In the genomic region with DNA sequence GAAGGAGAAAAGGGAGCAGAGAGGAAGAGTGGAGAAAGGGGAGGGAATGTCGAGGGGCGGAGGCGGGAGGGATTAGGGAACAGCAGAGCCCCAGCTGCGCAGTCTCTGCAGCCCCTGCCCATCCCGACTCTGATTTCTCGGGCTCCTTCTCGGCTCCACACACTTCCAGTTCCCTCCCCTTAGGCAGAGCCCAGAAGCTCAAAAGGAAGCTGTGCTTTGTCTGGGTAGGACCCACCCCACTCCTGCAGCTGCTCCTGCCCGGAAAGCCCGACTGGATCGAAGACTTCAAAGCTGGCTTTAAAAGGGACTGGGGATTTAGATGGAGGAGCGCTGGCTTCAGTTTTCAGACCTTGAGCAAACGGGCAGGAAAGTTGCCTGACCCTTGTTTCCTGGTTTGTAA, we compare ENCODE assay signal across 13 mouse cellular contexts. TPM values are rescaled to one million over a fixed set of nuclear protein-coding genes. Genes with fewer than 3 reads are reported as not detected.
A peak's percentile ranks its signal among the peaks of the same experiment; 100 is the strongest.
DNase-seq lines count a peak whose midpoint lies in the region; ATAC-seq and TF ChIP-seq lines count a peak whose summit lies in the region.
"Had no signal": no experiment of that assay in that cellular context is flagged by ENCODE, and none has a peak within 500 bp of the region (broad histone marks: within the 10 kb centered on the region; RNA-seq: fewer than 3 reads in every experiment).

No protein-coding gene starts in this region.

- DNase-seq in embryo, embryonic 10.5 days (ENCODE audit: low spot score), result peak; percentile 59
- DNase-seq in neural tube, embryonic 10.5 days (ENCODE audit: extremely low spot score, low spot score), result peak; percentile 44
- no peak for DNase-seq in MN1 (ENCODE audit: low spot score)
- DNase-seq in Muller cell, postnatal 12 days (ENCODE audit: inconsistent ontology term), result no peak
- DNase-seq: cerebellum, adult 2 months had no signal

- 0 out of 2 replicates have a peak overlapping the region, but pooled peaks have one; percentile 9 for H3K4me3 ChIP-seq in intestine, embryonic 15.5 days (replicated peaks)
- H3K4me3 ChIP-seq in intestine, postnatal 0 days (ENCODE audit: low read depth, low read length), result no peak overlapping the region
- H3K4me3 ChIP-seq in hindbrain, embryonic 13.5 days, result no peak overlapping the region
- H3K4me3 ChIP-seq: liver, embryonic 12.5 days had no signal

- no peak overlapping the region for H3K27ac ChIP-seq in intestine, embryonic 15.5 days
- no peak overlapping the region for H3K27ac ChIP-seq in intestine, postnatal 0 days (ENCODE audit: low read depth, low read length)
- no peak overlapping the region for H3K27ac ChIP-seq in hindbrain, embryonic 13.5 days
- H3K27ac ChIP-seq: liver, embryonic 12.5 days had no signal

- under 1% methylated on average over 11 of the region's 12 CpGs for WGBS in intestine, embryonic 15.5 days
- 3% methylated on average over 12 of the region's 12 CpGs for WGBS in intestine, postnatal 0 days
- 1% methylated on average over 12 of the region's 12 CpGs for WGBS in hindbrain, embryonic 13.5 days

- H3K9ac ChIP-seq in intestine, embryonic 15.5 days, result no peak overlapping the region
- no peak overlapping the region for H3K9ac ChIP-seq in intestine, postnatal 0 days (ENCODE audit: low read depth, low read length)
- no peak overlapping the region for H3K9ac ChIP-seq in hindbrain, embryonic 13.5 days
- H3K9ac ChIP-seq: liver, embryonic 12.5 days had no signal

- no peak for TF ChIP-seq CTCF in intestine, postnatal 0 days (IDR thresholded peaks at IDR 0.05; ENCODE audit: low read depth)

- peak overlapping the region; percentile 17; the same call in 1 of the 2 replicates for H3K4me2 ChIP-seq in intestine, embryonic 15.5 days (replicated peaks)
- no peak overlapping the region for H3K4me2 ChIP-seq in intestine, postnatal 0 days (replicated peaks; ENCODE audit: low read depth)
- H3K4me2 ChIP-seq in hindbrain, embryonic 13.5 days, result peak overlapping the region; percentile 30
- H3K4me2 ChIP-seq: liver, embryonic 12.5 days had no signal

- 0 out of 2 replicates have a peak, but pooled peaks cover 4% of the 10 kb centered on the region for H3K4me1 ChIP-seq in intestine, embryonic 15.5 days (replicated peaks)
- no peaks in the 10 kb centered on the region for H3K4me1 ChIP-seq in intestine, postnatal 0 days (replicated peaks; ENCODE audit: control insufficient read depth, insufficient read depth, low read length)
- H3K4me1 ChIP-seq in hindbrain, embryonic 13.5 days (replicated peaks), result peaks cover 26% of the 10 kb centered on the region
- H3K4me1 ChIP-seq: liver, embryonic 12.5 days had no signal

- ATAC-seq in intestine, embryonic 15.5 days, result no peak
- no peak for ATAC-seq in intestine, postnatal 0 days
- no peak for ATAC-seq in hindbrain, embryonic 13.5 days (ENCODE audit: low FRiP score)
- ATAC-seq: liver, embryonic 12.5 days had no signal

- H3K9me3 ChIP-seq in intestine, embryonic 15.5 days, result no peaks in the 10 kb centered on the region
- no peaks in the 10 kb centered on the region for H3K9me3 ChIP-seq in intestine, postnatal 0 days (ENCODE audit: control insufficient read depth)
- no peaks in the 10 kb centered on the region; the same call in 1 of the 2 replicates for H3K9me3 ChIP-seq in hindbrain, embryonic 13.5 days
- H3K9me3 ChIP-seq: liver, embryonic 12.5 days had no signal

- peaks cover 63% of the 10 kb centered on the region for H3K27me3 ChIP-seq in intestine, embryonic 15.5 days (replicated peaks)
- H3K27me3 ChIP-seq in intestine, postnatal 0 days (replicated peaks; ENCODE audit: control insufficient read depth, insufficient read depth, low read length), result peaks cover 64% of the 10 kb centered on the region
- H3K27me3 ChIP-seq in hindbrain, embryonic 13.5 days, result peaks cover 82% of the 10 kb centered on the region

- no peaks in the 10 kb centered on the region for H3K36me3 ChIP-seq in intestine, embryonic 15.5 days
- no peaks in the 10 kb centered on the region for H3K36me3 ChIP-seq in intestine, postnatal 0 days (ENCODE audit: control insufficient read depth, insufficient read depth)
- no peaks in the 10 kb centered on the region for H3K36me3 ChIP-seq in hindbrain, embryonic 13.5 days
- H3K36me3 ChIP-seq: liver, embryonic 12.5 days had no signal

RNA-seq across cellular contexts. Expression of a gene that starts 9.7 kb away (rescaled TPM):
- polyA plus RNA-seq in intestine, embryonic 15.5 days (2015; fragmentation: Nextera tagmentation; extraction: Ambion mirVana), result 0.21 and 0.26 TPM in 2 replicates
- polyA plus RNA-seq in intestine, postnatal 0 days (2015; fragmentation: Nextera tagmentation; extraction: Ambion mirVana), result not detected in 2 replicates
- polyA plus RNA-seq in hindbrain, embryonic 13.5 days (2015; fragmentation: Nextera tagmentation; extraction: Ambion mirVana), result 20.2 and 29.0 TPM in 2 replicates
- polyA plus RNA-seq: frontal cortex, adult 2 months; heart, embryonic 16.5 days; large intestine, adult 2 months; liver, embryonic 12.5 days; testis, adult 2 months had no signal

RNA-seq across cellular contexts. Expression of a gene that starts 30.7 kb away (rescaled TPM):
- 950 and 1,035 TPM in 2 replicates for polyA plus RNA-seq in intestine, embryonic 15.5 days (2015; fragmentation: Nextera tagmentation; extraction: Ambion mirVana)
- 296 and 303 TPM in 2 replicates for polyA plus RNA-seq in intestine, postnatal 0 days (2015; fragmentation: Nextera tagmentation; extraction: Ambion mirVana)
- polyA plus RNA-seq in hindbrain, embryonic 13.5 days (2015; fragmentation: Nextera tagmentation; extraction: Ambion mirVana), result 542 and 556 TPM in 2 replicates

RNA-seq across cellular contexts. Expression of a gene that starts 46.5 kb away (rescaled TPM):
- 1.9 and 2.4 TPM in 2 replicates for polyA plus RNA-seq in intestine, embryonic 15.5 days (2015; fragmentation: Nextera tagmentation; extraction: Ambion mirVana)
- 1.1 TPM in 2 replicates for polyA plus RNA-seq in intestine, postnatal 0 days (2015; fragmentation: Nextera tagmentation; extraction: Ambion mirVana)
- polyA plus RNA-seq in hindbrain, embryonic 13.5 days (2015; fragmentation: Nextera tagmentation; extraction: Ambion mirVana), result 4.8 and 5.0 TPM in 2 replicates

Comparison
In these comparisons a context has a peak if more than half of its experiments do, and no peak if none do; other contexts are left out.
1. DNase-seq: peak in embryo, embryonic 10.5 days (single experiment) and neural tube, embryonic 10.5 days (single experiment); none in MN1 (single experiment) and Muller cell, postnatal 12 days (single experiment).
2. RNA of a gene that starts 9.7 kb away (polyA plus RNA-seq): 20.2 to 29.0 TPM in hindbrain, embryonic 13.5 days; 0.21 to 0.26 TPM in intestine, embryonic 15.5 days and not detected in intestine, postnatal 0 days; every median in the first group is over 10 times any median in the second.